Mouse (Mus musculus) erythroblast, embryonic 14.5 days (primary cell): ENCODE data around the gene Mbnl2.

Experiments used
- GATA1 ChIP-seq: IDR thresholded peaks from 2 replicates; pipeline ENCODE4 v1.6.1; 2012; ENCODE audit warnings: low read length, inconsistent platforms, mixed read lengths
- TAL1 ChIP-seq: IDR thresholded peaks from 3 replicates; pipeline ENCODE4 v1.6.1; 2012; ENCODE audit warnings: low read length, inconsistent platforms, mixed read lengths

- TF ChIP-seq GATA1, result no peak
- TF ChIP-seq TAL1, result no peak
Measured at GRCm38 (mm10) chr14:120382179-120382578, 106.7 kb downstream of the Mbnl2 start.
